Mouse (Mus musculus): ENCODE measurements around the gene Umodl1. TPM values are rescaled to one million over a fixed set of nuclear protein-coding genes. Genes with fewer than 3 reads are reported as not detected.

Gene Umodl1
- polyA plus RNA-seq (2016; fragmentation: Nextera tagmentation; extraction: Ambion mirVana), result 0.06 and 0.11 TPM in 2 replicates

DNA sequence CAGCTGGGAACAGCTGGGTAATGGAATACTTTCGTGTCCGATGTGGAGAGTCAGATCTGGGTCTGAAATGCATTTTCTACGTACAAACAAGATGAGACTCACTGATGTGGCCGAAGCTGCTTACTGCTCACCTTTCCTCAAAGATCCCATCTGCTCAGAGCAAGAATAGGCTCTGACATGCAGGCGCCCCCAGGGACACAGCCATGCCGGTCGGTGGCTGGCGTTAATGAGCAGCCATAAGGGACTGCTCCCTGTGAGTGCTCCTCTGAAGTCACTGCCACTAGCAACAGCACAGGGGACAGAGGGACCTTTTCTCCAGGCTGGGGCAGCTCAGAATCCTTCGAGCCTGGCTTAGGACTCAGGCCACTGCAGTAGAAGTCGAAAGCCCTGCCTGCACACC, at the start of gene Umodl1:
Gene Umodl1, plus strand, starts transcription at position 301 of the 400 bp plus-strand sequence.
- peaks cover 4% of the 10 kb centered on the region; the same call in 1 of the 2 replicates for H3K4me1 ChIP-seq
- H3K4me3 ChIP-seq, result no peak within 1 kb of the TSS
- H3K36me3 ChIP-seq, result no peaks in the 10 kb centered on the region
- H3K27me3 ChIP-seq (ENCODE audit: insufficient read depth, poor library complexity, severe bottlenecking), result peaks cover 15% of the 10 kb centered on the region; the same call in 1 of the 2 replicates
- no peaks in the 10 kb centered on the region for H3K9me3 ChIP-seq
- no peak for DNase-seq (ENCODE audit: low spot score)
- H3K27ac ChIP-seq, result no peak within 1 kb of the TSS
- 44% methylated on average over 10 of the region's 10 CpGs for WGBS

DNA sequence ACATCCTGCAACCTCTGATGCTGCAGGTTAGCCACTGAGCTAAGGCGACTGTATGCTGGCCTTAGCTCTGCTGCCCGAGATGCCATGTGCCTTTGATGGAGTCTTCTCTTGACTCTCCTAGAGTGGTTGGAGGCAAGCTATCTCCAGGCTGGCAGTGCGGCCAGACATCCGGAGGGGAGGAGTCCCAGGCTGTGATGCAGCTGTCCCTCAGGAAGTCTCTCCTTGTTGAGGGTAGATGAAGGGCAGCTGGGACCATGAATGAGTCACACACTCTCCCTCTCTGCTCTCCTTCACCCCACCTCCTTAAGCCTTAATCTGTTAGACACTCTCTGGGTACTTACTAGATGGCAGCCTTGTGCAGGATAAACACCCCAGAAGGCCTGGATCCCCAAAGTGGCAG, 46.9 kb upstream of the Umodl1 start:
- WGBS, result 47% methylated on average over 4 of the region's 4 CpGs
- peak overlapping the region; percentile 18; the same call in 1 of the 2 replicates for H3K27ac ChIP-seq
- H3K27me3 ChIP-seq (ENCODE audit: insufficient read depth, poor library complexity, severe bottlenecking), result peaks cover 60% of the 10 kb centered on the region
- H3K36me3 ChIP-seq, result no peaks in the 10 kb centered on the region
- no peaks in the 10 kb centered on the region for H3K9me3 ChIP-seq
- DNase-seq (ENCODE audit: low spot score), result no peak
- H3K4me1 ChIP-seq, result peaks cover 14% of the 10 kb centered on the region
- no peak overlapping the region for H3K4me3 ChIP-seq

DNA sequence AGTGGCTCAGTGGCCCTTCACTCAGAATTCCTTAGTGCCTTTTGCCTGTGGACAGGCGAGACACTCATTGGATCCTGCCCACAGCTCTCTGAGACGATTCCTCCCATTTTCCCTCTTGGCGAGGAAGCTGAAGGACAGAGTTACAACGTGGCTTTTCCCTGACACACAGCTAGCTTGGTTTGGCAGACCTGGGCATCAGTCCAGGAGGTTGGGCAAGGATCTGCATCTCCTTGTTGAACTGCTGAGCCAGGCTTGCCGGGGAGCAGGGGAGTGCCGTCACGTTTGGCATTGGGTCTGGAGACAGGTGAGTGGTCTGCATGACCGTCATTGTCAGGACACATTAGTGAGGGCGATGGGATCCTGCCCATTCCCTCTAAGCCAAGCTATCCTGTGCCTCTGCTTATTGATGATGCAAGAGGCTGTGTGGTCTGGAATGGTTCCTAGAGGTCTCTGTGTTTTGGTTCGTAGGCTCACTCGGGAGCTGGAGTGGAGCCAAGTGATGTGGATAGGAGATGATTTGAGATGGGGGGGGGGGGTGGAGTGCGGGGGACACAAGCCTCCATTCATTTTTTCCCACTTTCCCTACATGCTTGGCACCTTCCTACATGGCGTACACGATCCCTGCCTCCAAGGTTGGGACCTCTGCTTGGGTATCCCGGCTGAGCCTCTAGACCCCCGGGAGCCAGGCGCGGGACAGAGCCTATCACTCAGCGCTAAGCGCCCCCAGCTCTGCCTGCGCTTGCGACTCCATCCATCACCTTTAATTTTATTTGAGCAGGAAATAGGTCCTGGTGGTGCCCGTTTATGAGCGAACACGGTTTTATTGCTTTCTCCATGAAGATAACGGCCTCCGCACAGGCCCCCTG, 43.3 kb upstream of the Umodl1 start:
- WGBS, result 80% methylated on average over 27 of the region's 27 CpGs
- Histone ChIP-seq H3K9me3 (no peaks in the 10 kb centered on the region), H3K27ac (no peak overlapping the region), H3K4me1 (peaks cover 14% of the 10 kb centered on the region), H3K27me3 (ENCODE audit: insufficient read depth, poor library complexity, severe bottlenecking) (peaks cover 26% of the 10 kb centered on the region), H3K36me3 (no peaks in the 10 kb centered on the region), H3K4me3 (no peak overlapping the region)
- no peak for DNase-seq (ENCODE audit: low spot score)

DNA sequence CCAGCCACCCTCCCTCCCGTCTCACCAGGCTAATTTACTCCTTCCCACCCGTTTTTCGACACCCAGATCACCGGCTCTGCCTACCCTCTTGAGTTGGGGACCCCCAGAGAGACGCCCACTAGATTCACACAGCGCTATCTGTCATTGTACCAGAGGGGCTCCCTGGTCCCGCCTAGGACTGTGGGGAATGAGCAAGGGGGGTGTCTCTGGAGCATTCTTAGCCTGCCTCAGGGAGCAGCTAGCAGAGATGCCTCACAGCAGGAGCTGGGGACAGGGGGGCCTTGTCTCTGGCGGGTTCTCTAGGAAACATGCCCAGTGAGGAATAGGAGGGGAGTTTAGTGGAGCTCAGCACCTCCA, 42.7 kb upstream of the Umodl1 start:
- Histone ChIP-seq H3K4me1 (peaks cover 14% of the 10 kb centered on the region), H3K27me3 (ENCODE audit: insufficient read depth, poor library complexity, severe bottlenecking) (peaks cover 21% of the 10 kb centered on the region), H3K9me3 (no peaks in the 10 kb centered on the region), H3K4me3 (no peak overlapping the region), H3K27ac (no peak overlapping the region), H3K36me3 (no peaks in the 10 kb centered on the region)
- DNase-seq (ENCODE audit: low spot score), result no peak
- WGBS, result 52% methylated on average over 8 of the region's 8 CpGs

DNA sequence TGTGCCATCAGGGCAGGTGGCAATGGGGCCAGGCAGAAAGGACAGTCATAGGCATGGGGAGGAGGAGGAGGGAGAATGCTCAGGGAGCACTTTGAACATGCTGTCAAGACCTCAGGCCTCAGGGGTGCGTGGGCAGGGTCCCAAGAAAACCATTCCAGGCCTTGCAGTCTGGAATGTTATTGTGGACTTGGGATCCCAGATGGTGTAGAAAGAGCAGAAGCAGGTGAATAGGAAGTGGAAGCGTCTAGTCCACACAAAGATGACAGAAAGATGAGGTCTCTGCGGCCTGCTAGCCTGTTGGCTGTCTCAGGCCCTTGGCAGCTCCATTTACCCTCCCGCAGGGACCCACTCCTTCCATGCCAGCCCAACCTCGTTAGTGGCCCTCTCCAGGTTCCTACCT, 41.9 kb upstream of the Umodl1 start:
- peaks cover 9% of the 10 kb centered on the region; the same call in 1 of the 2 replicates for H3K4me1 ChIP-seq
- 76% methylated on average over 5 of the region's 5 CpGs for WGBS
- no peak for DNase-seq (ENCODE audit: low spot score)
- H3K27ac ChIP-seq, result no peak overlapping the region
- H3K4me3 ChIP-seq, result no peak overlapping the region
- peaks cover 18% of the 10 kb centered on the region for H3K27me3 ChIP-seq (ENCODE audit: insufficient read depth, poor library complexity, severe bottlenecking)
- H3K9me3 ChIP-seq, result no peaks in the 10 kb centered on the region
- H3K36me3 ChIP-seq, result no peaks in the 10 kb centered on the region

DNA sequence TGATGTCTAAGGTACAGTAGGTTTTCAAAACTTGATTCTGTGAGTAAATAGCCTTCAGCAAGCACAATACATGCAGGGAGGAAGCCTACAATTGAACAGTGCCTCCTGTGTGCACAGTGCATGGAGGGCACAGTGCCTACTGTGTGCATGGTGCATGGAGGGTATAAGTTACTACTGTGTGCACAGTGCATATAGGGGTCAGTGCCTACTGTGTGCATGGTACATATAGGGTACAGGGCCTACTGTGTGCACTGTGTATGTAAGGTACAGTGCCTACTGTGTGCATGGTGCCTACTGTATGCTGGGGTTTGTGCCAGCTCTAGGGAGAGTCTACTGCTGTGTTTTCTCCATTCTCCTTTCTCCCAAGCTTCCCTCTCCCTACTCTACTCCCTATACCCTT, 40.2 kb upstream of the Umodl1 start:
- DNase-seq (ENCODE audit: low spot score), result no peak
- Histone ChIP-seq H3K9me3 (no peaks in the 10 kb centered on the region), H3K27me3 (ENCODE audit: insufficient read depth, poor library complexity, severe bottlenecking) (peaks cover 6% of the 10 kb centered on the region; the same call in 1 of the 2 replicates), H3K4me3 (no peak overlapping the region), H3K4me1 (peaks cover 6% of the 10 kb centered on the region; the same call in 1 of the 2 replicates), H3K27ac (no peak overlapping the region), H3K36me3 (no peaks in the 10 kb centered on the region)

DNA sequence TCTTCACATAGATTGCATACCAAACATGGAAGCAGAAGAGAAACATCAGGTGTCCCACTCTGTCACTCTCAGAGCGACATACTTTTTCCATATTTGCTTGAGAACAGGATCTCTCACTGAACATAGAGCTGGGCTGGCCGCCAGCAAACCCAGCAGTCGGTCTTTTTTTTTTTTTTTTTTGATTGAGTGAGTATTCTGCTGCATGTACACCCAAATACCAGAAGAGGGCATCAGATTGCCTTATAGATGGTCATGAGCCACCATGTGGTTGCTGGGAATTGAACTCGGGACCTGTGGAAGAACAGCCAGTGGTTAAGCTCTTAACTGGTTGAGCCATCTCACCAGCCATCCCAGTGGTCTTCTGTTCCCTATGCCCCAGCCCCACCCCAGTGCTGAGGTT, 30.9 kb upstream of the Umodl1 start:
- no peaks in the 10 kb centered on the region for H3K36me3 ChIP-seq
- H3K9me3 ChIP-seq, result no peaks in the 10 kb centered on the region
- H3K27ac ChIP-seq, result no peak overlapping the region
- no peaks in the 10 kb centered on the region for H3K27me3 ChIP-seq (ENCODE audit: insufficient read depth, poor library complexity, severe bottlenecking)
- H3K4me1 ChIP-seq, result no peaks in the 10 kb centered on the region
- no peak for DNase-seq (ENCODE audit: low spot score)
- no peak overlapping the region for H3K4me3 ChIP-seq
- 73% methylated on average over 4 of the region's 4 CpGs for WGBS

DNA sequence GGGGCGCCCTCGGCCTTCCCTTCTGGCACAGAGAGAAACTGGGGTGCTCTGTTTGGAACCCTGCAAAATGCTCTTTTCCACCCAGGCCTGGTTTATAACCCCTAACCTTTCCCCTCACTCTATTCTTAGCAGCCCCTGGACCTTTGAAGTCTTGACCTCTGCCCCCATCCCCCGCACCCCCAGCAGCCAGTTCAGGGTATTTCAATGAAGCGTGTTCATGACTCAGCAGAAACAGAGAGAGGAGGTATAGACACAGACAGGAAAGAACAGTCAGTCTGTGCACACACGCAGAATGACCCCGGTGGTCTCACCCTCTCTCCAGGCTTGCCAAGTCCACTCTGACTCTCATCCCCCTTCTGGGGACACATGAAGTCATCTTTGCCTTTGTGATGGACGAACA, 23.6 kb upstream of the Umodl1 start:
- Histone ChIP-seq H3K36me3 (no peaks in the 10 kb centered on the region), H3K4me3 (no peak overlapping the region), H3K27me3 (ENCODE audit: insufficient read depth, poor library complexity, severe bottlenecking) (no peaks in the 10 kb centered on the region), H3K27ac (no peak overlapping the region), H3K4me1 (peaks cover 7% of the 10 kb centered on the region; the same call in 1 of the 2 replicates), H3K9me3 (no peaks in the 10 kb centered on the region)
- no peak for DNase-seq (ENCODE audit: low spot score)
- WGBS, result 78% methylated on average over 7 of the region's 7 CpGs

DNA sequence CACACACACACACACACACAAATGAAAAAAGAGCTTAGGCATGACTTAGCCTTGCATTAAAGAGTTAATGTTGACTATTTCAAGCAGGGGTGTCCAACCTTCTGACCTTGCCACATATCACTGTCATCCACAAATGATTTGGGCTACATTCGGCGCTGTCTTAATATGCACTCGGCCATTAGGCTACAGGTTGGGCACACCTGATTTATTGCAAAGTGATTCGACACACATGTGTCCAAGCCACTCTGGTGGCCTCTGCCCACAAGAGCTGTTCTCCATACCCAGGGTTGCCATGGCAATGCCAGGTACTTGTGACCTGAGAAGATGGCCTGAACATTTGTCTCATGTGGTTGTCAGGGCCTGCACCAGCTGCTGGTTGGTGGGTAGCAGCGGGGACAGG, 21.6 kb upstream of the Umodl1 start:
- Histone ChIP-seq H3K36me3 (no peaks in the 10 kb centered on the region), H3K4me3 (no peak overlapping the region), H3K27ac (no peak overlapping the region), H3K27me3 (ENCODE audit: insufficient read depth, poor library complexity, severe bottlenecking) (no peaks in the 10 kb centered on the region), H3K4me1 (peaks cover 7% of the 10 kb centered on the region; the same call in 1 of the 2 replicates), H3K9me3 (no peaks in the 10 kb centered on the region)
- WGBS, result 80% methylated on average over 5 of the region's 5 CpGs
- DNase-seq (ENCODE audit: low spot score), result no peak

DNA sequence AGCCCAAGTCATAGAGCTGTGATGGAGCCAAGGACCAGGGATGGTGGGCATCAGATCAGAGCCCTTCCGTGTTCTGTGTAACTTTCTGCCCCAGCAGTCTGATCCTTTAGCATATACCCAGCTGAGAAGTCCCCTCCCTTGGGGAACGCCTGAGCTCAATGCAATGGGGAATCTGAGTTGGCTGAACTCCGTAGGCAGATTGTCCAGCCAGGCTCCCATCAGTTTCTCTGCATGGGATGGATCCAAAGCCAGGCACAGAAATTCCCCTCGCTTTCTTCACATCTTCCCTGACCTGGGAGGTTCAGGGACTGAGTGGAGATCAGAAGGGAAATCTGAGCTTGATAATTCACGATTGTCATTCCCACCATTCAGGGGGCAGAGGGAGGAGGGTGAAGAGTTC, 19.1 kb upstream of the Umodl1 start:
- H3K36me3 ChIP-seq, result no peaks in the 10 kb centered on the region
- H3K4me1 ChIP-seq, result peaks cover 13% of the 10 kb centered on the region
- no peak overlapping the region for H3K4me3 ChIP-seq
- WGBS, result 61% methylated on average over 5 of the region's 5 CpGs
- no peak overlapping the region for H3K27ac ChIP-seq
- no peak for DNase-seq (ENCODE audit: low spot score)
- no peaks in the 10 kb centered on the region for H3K27me3 ChIP-seq (ENCODE audit: insufficient read depth, poor library complexity, severe bottlenecking)
- H3K9me3 ChIP-seq, result no peaks in the 10 kb centered on the region

DNA sequence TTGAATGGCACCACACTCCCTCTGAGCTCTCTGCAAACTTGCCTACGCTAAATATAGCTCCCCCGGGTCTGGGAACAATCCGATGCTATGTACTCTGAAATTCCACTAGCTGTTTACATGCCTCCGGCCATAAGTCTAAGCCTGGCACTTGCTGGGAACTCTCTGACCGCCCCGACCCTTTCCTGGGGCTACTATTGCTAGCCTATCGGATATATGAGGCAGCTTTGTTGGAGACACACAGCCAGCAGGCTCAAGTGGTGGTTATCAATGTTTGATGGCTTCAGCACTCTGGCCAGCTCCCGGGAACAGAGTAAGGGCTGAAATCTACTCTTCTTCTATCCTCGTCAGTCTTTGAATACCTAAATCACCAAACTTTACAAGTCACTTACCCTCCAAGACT, 15.9 kb upstream of the Umodl1 start:
- H3K27ac ChIP-seq, result no peak overlapping the region
- H3K9me3 ChIP-seq, result no peaks in the 10 kb centered on the region
- H3K4me3 ChIP-seq, result no peak overlapping the region
- no peaks in the 10 kb centered on the region for H3K36me3 ChIP-seq
- H3K4me1 ChIP-seq, result peaks cover 7% of the 10 kb centered on the region; the same call in 1 of the 2 replicates
- peak; percentile 86 for DNase-seq (ENCODE audit: low spot score)
- WGBS, result 23% methylated on average over 9 of the region's 9 CpGs
- no peaks in the 10 kb centered on the region for H3K27me3 ChIP-seq (ENCODE audit: insufficient read depth, poor library complexity, severe bottlenecking)

DNA sequence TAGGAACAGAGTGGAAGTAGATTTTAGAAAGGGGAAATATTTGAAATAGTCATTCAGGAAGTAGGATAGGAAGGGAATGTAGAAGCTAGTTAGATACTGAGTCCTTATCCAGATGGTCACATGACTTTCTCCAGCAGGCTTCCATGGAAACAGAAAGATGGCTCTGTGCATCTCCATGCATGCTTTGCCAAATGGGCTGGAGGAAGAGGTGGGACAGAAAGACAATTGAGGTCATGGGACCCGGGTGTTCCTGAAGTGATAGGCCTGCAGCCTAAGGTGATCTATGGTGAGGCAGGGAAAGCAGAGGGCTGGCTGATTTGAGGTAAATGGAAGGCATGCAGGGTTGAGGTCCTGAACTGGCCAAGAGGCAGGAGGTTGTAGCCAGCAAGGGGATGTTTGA, 6.1 kb upstream of the Umodl1 start:
- no peaks in the 10 kb centered on the region for H3K27me3 ChIP-seq (ENCODE audit: insufficient read depth, poor library complexity, severe bottlenecking)
- no peaks in the 10 kb centered on the region for H3K36me3 ChIP-seq
- no peak for DNase-seq (ENCODE audit: low spot score)
- no peak overlapping the region for H3K4me3 ChIP-seq
- no peaks in the 10 kb centered on the region for H3K4me1 ChIP-seq
- H3K9me3 ChIP-seq, result no peaks in the 10 kb centered on the region
- no peak overlapping the region for H3K27ac ChIP-seq
- WGBS, result 41% methylated on average over 1 of the region's 1 CpGs

DNA sequence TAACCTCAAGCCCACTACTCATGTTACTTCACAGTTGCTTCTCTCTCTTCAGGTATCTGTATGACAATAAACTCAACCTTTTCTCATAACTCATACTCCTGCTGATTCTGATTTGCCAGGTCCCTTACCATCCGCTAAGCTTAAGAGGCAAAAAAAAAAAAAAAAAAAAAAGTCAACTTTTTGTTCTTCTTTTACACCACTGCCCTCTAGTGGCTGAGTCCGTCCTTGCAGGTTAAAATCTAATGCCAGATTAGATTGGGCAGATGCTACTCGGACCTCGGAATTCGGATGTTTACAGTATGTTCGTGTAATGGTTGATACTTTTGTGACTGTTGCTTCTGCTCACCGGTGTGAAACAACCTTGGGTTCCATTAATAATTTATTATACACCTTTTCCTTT, 3.7 kb upstream of the Umodl1 start:
- H3K27ac ChIP-seq, result no peak overlapping the region
- no peak for DNase-seq (ENCODE audit: low spot score)
- H3K4me3 ChIP-seq, result no peak overlapping the region
- H3K36me3 ChIP-seq, result no peaks in the 10 kb centered on the region
- no peaks in the 10 kb centered on the region for H3K9me3 ChIP-seq
- H3K4me1 ChIP-seq, result peaks cover 4% of the 10 kb centered on the region; the same call in 1 of the 2 replicates
- peaks cover 15% of the 10 kb centered on the region; the same call in 1 of the 2 replicates for H3K27me3 ChIP-seq (ENCODE audit: insufficient read depth, poor library complexity, severe bottlenecking)
- WGBS, result 7% methylated on average over 7 of the region's 7 CpGs
